Mouse (Mus musculus): ENCODE results near the gene Pln.

DNA sequence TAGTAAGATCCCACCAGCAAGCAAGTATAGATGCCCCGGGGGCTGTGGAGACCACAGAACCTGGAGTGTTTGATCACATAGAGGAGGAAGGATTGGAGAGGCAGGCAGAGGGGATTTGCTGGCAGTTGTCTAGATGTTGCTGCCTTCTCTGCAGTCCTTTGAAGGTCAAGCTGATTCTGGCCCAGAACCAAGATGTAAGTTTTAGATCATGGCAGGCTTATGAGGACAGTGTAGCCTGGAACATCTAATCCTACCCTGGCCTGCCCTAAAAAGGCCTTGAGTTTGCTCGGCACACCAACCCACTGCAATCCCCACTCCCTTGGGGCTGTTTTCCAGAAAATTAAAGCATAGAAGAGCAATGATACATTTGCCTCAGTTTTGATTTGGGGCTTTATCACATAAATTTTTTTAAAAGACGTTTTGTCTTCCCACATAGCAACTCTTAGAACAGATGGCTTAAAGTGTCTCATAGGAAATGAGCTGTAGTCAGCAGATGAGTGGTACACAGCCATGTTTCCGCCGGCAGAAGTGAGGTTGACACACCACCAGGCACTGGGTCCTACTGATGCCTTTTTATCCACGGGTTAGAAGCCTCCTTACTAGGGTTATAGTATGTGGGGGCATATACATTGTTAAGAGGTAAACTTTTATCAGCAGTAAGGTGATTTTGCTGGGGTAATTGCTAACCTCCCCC, 50.9 kb downstream of the Pln start:
- TF ChIP-seq CTCF (IDR thresholded peaks at IDR 0.05; ENCODE audit: insufficient read depth, low read length) (no peak), POLR2A (IDR thresholded peaks at IDR 0.05; ENCODE audit: borderline replicate concordance, extremely low read depth, low read depth, low read length) (no peak)
